Mouse (Mus musculus): ENCODE data around the gene Unc5cl. TPM values are rescaled to one million over a fixed set of nuclear protein-coding genes. Genes with fewer than 3 reads are reported as not detected.

The Unc5cl gene
- polyA plus RNA-seq, 2 experiments = 3.0 to 4.8 TPM

DNA sequence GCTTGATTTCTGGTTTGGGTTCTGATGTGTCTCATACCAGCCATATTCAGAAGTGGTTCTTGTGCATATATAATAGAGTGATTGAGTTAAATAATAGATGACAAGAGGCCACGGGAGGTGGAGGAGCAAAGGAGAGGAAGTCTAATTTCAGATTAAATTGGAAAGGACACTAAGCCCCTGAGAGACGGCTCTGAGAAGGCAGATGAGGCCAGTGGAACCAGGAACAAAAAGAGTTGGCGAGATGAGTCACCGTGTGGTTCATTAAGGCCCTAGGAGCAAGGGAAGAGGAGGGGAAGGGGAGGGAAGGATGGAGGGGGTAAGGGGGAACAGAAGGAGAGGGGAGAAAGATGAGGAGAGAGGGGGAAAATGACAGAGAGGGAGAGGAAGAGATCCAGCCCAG is 52.3 kb downstream of the Unc5cl start:
- Histone ChIP-seq H3K27ac (no peak overlapping the region), H3K9me3 (ENCODE audit: control insufficient read depth, low read length) (no peaks in the 10 kb centered on the region), H3K9ac (replicated peaks) (no peak overlapping the region), H3K4me3 (ENCODE audit: insufficient read depth in 1 of 2, low read depth in 2 of 2, low read length in 2 of 2) (no peak overlapping the region), H3K4me2 (ENCODE audit: low read depth) (no peak overlapping the region), H3K4me1 (replicated peaks; ENCODE audit: control insufficient read depth in 2 of 2, insufficient read depth in 2 of 2, low read length in 1 of 2) (no peaks in the 10 kb centered on the region), H3K36me3 (replicated peaks; ENCODE audit: control insufficient read depth, insufficient read depth, low read depth) (no peaks in the 10 kb centered on the region), H3K27me3 (ENCODE audit: control insufficient read depth, insufficient read depth, low read length) (no peaks in the 10 kb centered on the region)
- TF ChIP-seq EP300 (IDR thresholded peaks at IDR 0.05; ENCODE audit: low read depth) (no peak), CTCF (IDR thresholded peaks at IDR 0.05; ENCODE audit: low read depth) (no peak)
- 42% methylated on average over 4 of the region's 4 CpGs for WGBS (ENCODE audit: insufficient replicate concordance)
- DNase-seq (ENCODE audit: low read depth in 3 of 3, low spot score in 3 of 3) = no peak
- ATAC-seq (ENCODE audit: insufficient read depth) = no peak

DNA sequence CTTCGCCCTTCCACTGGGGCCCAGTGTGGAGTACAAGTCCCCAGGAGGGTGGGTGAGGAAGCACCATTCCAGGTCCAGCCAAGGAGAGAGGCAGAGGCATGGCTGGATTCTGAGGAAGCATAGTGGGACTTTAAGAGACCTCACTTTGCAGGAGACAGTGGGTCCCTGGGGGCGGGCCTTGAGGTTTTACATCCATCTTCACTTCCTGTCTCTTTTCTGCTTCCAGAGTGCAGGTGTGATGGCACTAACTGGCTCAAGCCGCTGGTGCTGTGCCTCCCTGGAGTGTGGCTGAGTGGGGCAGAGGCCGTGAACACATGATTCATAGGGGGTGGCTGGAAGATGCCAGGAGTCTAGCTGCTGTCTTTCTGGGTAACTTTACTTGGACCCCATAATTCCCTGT is 54.9 kb downstream of the Unc5cl start:
- H3K27me3 ChIP-seq (ENCODE audit: control insufficient read depth, insufficient read depth, low read length) = no peaks in the 10 kb centered on the region
- TF ChIP-seq EP300 (IDR thresholded peaks at IDR 0.05; ENCODE audit: low read depth) (no peak), CTCF (IDR thresholded peaks at IDR 0.05; ENCODE audit: low read depth) (no peak)
- ATAC-seq (ENCODE audit: insufficient read depth) (no peak), DNase-seq (ENCODE audit: low read depth in 3 of 3, low spot score in 3 of 3) (no peak)
- H3K9me3 ChIP-seq (ENCODE audit: control insufficient read depth, low read length) = no peaks in the 10 kb centered on the region
- no peak overlapping the region for H3K4me2 ChIP-seq (ENCODE audit: low read depth)
- no peak overlapping the region for H3K4me3 ChIP-seq (ENCODE audit: insufficient read depth in 1 of 2, low read depth in 2 of 2, low read length in 2 of 2)
- H3K36me3 ChIP-seq (replicated peaks; ENCODE audit: control insufficient read depth, insufficient read depth, low read depth) = no peaks in the 10 kb centered on the region
- WGBS (ENCODE audit: insufficient replicate concordance) = 48% methylated on average over 4 of the region's 4 CpGs
- no peaks in the 10 kb centered on the region for H3K4me1 ChIP-seq (replicated peaks; ENCODE audit: control insufficient read depth in 2 of 2, insufficient read depth in 2 of 2, low read length in 1 of 2)
- no peak overlapping the region for H3K9ac ChIP-seq (replicated peaks)
- no peak overlapping the region for H3K27ac ChIP-seq

DNA sequence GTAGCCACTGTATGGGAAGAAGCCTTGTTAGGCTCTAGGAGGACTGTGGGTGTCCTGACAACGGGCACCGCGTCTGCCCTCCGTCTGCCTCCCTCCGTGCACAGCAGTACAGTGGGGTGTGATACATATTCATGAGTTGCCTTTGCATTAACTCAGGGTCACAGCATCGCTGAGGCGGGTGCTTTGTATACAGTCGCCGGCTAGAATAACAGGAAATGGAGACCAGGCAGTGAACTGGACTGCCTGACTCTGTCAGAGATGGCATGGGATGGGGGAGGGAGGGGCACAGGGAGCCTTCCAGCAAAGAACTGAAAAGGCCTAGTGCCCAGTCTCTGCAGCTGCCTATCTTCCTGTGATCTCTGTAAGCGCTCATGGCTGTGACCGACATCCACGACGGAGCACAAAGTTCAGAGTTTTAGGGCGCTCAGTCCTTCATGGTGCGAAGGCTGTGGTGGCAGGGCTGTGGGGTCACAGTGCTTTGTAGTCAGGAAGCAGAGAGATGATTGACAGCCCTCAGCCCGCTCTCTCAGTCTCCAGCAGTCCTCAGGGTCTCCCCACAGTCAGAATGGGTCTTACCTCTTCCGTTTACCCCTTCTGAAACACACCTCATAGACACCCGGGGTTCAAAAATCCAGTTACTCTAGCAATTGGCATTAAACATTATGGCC is 58.0 kb downstream of the Unc5cl start:
- TF ChIP-seq EP300 (IDR thresholded peaks at IDR 0.05; ENCODE audit: low read depth) (no peak), CTCF (IDR thresholded peaks at IDR 0.05; ENCODE audit: low read depth) (no peak)
- ATAC-seq (ENCODE audit: insufficient read depth) = no peak
- no peak overlapping the region for H3K27ac ChIP-seq
- no peak overlapping the region for H3K4me3 ChIP-seq (ENCODE audit: insufficient read depth in 1 of 2, low read depth in 2 of 2, low read length in 2 of 2)
- H3K27me3 ChIP-seq (ENCODE audit: control insufficient read depth, insufficient read depth, low read length) = no peaks in the 10 kb centered on the region
- no peaks in the 10 kb centered on the region for H3K9me3 ChIP-seq (ENCODE audit: control insufficient read depth, low read length)
- no peaks in the 10 kb centered on the region for H3K36me3 ChIP-seq (replicated peaks; ENCODE audit: control insufficient read depth, insufficient read depth, low read depth)
- WGBS (ENCODE audit: insufficient replicate concordance) = 46% methylated on average over 18 of the region's 18 CpGs
- no peak overlapping the region for H3K9ac ChIP-seq (replicated peaks)
- DNase-seq (ENCODE audit: low read depth in 3 of 3, low spot score in 3 of 3) = no peak
- H3K4me2 ChIP-seq (ENCODE audit: low read depth) = no peak overlapping the region
- no peaks in the 10 kb centered on the region for H3K4me1 ChIP-seq (replicated peaks; ENCODE audit: control insufficient read depth in 2 of 2, insufficient read depth in 2 of 2, low read length in 1 of 2)

DNA sequence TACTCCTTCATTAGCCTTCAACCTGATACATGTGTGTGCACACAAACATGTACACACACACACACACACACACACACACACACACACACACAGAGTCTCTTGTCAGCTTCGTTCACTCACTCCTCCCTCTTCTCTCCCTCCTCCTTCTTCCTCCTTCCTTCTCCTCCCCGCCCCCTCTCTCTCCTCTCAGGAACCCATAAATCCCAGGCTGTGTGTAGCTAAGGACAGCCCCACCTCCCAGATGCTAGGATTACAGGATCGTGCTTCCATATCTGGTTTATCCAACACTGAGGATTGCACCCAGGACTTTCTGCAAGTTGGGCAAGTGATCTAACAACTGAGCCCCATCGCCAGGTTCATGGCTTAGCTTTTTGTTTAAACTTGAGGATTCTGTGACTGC is 59.9 kb downstream of the Unc5cl start:
- H3K9ac ChIP-seq (replicated peaks) = no peak overlapping the region
- H3K27ac ChIP-seq = no peak overlapping the region
- H3K9me3 ChIP-seq (ENCODE audit: control insufficient read depth, low read length) = no peaks in the 10 kb centered on the region
- no peak for TF ChIP-seq CTCF (IDR thresholded peaks at IDR 0.05; ENCODE audit: low read depth)
- no peak for TF ChIP-seq EP300 (IDR thresholded peaks at IDR 0.05; ENCODE audit: low read depth)
- H3K4me3 ChIP-seq (ENCODE audit: insufficient read depth in 1 of 2, low read depth in 2 of 2, low read length in 2 of 2) = no peak overlapping the region
- H3K36me3 ChIP-seq (replicated peaks; ENCODE audit: control insufficient read depth, insufficient read depth, low read depth) = no peaks in the 10 kb centered on the region
- no peak for ATAC-seq (ENCODE audit: insufficient read depth)
- WGBS (ENCODE audit: insufficient replicate concordance) = 34% methylated on average over 4 of the region's 4 CpGs
- no peak overlapping the region for H3K4me2 ChIP-seq (ENCODE audit: low read depth)
- no peak for DNase-seq (ENCODE audit: low read depth in 3 of 3, low spot score in 3 of 3)
- no peaks in the 10 kb centered on the region for H3K27me3 ChIP-seq (ENCODE audit: control insufficient read depth, insufficient read depth, low read length)
- H3K4me1 ChIP-seq (replicated peaks; ENCODE audit: control insufficient read depth in 2 of 2, insufficient read depth in 2 of 2, low read length in 1 of 2) = no peaks in the 10 kb centered on the region

DNA sequence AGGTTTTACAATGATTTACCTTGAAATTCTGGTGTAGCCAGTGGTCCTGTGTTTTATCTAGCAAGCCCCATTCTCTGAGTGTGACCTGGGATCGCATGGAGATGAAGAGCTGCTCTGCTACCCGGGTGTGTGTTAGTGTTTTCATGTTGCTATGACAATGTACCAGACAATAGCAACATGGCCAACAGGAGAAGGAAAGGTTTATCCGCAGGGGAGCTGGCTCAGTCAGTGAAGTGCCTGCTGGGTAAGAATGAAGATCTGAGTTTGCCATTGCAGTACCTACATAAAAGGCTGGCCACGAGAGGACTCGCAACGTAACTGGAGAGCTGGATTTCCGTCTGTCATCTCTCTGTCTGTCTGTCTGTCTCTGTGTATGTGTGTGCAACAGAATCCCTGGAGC is 64.3 kb downstream of the Unc5cl start:
- no peak overlapping the region for H3K4me2 ChIP-seq (ENCODE audit: low read depth)
- no peaks in the 10 kb centered on the region for H3K27me3 ChIP-seq (ENCODE audit: control insufficient read depth, insufficient read depth, low read length)
- ATAC-seq (ENCODE audit: insufficient read depth) = no peak
- DNase-seq (ENCODE audit: low read depth in 3 of 3, low spot score in 3 of 3) = no peak
- TF ChIP-seq CTCF (IDR thresholded peaks at IDR 0.05; ENCODE audit: low read depth) (no peak), EP300 (IDR thresholded peaks at IDR 0.05; ENCODE audit: low read depth) (no peak)
- H3K9me3 ChIP-seq (ENCODE audit: control insufficient read depth, low read length) = no peaks in the 10 kb centered on the region
- no peaks in the 10 kb centered on the region for H3K4me1 ChIP-seq (replicated peaks; ENCODE audit: control insufficient read depth in 2 of 2, insufficient read depth in 2 of 2, low read length in 1 of 2)
- no peak overlapping the region for H3K9ac ChIP-seq (replicated peaks)
- 60% methylated on average over 7 of the region's 7 CpGs for WGBS (ENCODE audit: insufficient replicate concordance)
- no peaks in the 10 kb centered on the region for H3K36me3 ChIP-seq (replicated peaks; ENCODE audit: control insufficient read depth, insufficient read depth, low read depth)
- no peak overlapping the region for H3K27ac ChIP-seq
- H3K4me3 ChIP-seq (ENCODE audit: insufficient read depth in 1 of 2, low read depth in 2 of 2, low read length in 2 of 2) = no peak overlapping the region

Data from liver, embryonic 14.5 days (tissue).